Mouse (Mus musculus): ENCODE measurements around the gene Auts2.

GRCm38 (mm10) chr5:132375130-132375529 lies 168.0 kb downstream of the Auts2 start:
- TF ChIP-seq CTCF (IDR thresholded peaks at IDR 0.05; ENCODE audit: low read depth) (no peak), EP300 (IDR thresholded peaks at IDR 0.05; ENCODE audit: low read depth) (no peak)
